Mouse (Mus musculus) forebrain, embryonic 13.5 days (tissue): ENCODE results near the gene Ankrd33. TPM values are rescaled to one million over a fixed set of nuclear protein-coding genes. Genes with fewer than 3 reads are reported as not detected.

Experiments
- ATAC-seq: fragments of 200-750 bp; cut with Nextera tagmentation; 2 replicates; pipeline ENCODE4 v1.8.0; 2017
- H3K27ac ChIP-seq: fragments of 300-500 bp; sonication (generic); 2 replicates; pipeline ENCODE4 v1.5.1; 2015; ENCODE audit warnings: inconsistent platforms, mild to moderate bottlenecking, moderate library complexity
- H3K27me3 ChIP-seq: fragments of 300-500 bp; sonication (generic); 2 replicates; pipeline ENCODE4 v1.6.1; 2015; ENCODE audit warnings: mild to moderate bottlenecking, inconsistent platforms
- H3K36me3 ChIP-seq: fragments of 300-500 bp; sonication (generic); 2 replicates; pipeline ENCODE4 v1.6.1; 2015; ENCODE audit warnings: mild to moderate bottlenecking, inconsistent platforms; ENCODE audit not compliant: poor library complexity, severe bottlenecking
- H3K4me1 ChIP-seq: fragments of 300-500 bp; sonication (generic); 2 replicates; pipeline ENCODE4 v1.6.1; 2015; ENCODE audit warnings: inconsistent platforms
- H3K4me2 ChIP-seq: fragments of 300-500 bp; sonication (generic); 2 replicates; pipeline ENCODE4 v1.6.1; 2015; ENCODE audit warnings: inconsistent platforms, mild to moderate bottlenecking, moderate library complexity
- H3K4me3 ChIP-seq: fragments of 300-500 bp; sonication (generic); 2 replicates; pipeline ENCODE4 v1.5.1; 2015; ENCODE audit warnings: mild to moderate bottlenecking, inconsistent platforms
- H3K9ac ChIP-seq: fragments of 300-500 bp; sonication (generic); 2 replicates; pipeline ENCODE4 v1.6.1; 2015; ENCODE audit warnings: mild to moderate bottlenecking, inconsistent platforms
- H3K9me3 ChIP-seq: fragments of 300-500 bp; sonication (generic); replicated peaks from 2 replicates; pipeline ENCODE4 v1.6.1; 2016; ENCODE audit warnings: inconsistent platforms
- WGBS: fragments of 180-500 bp; shearing (Covaris S2); methylation state at CpG from one replicate; pipeline ENCODE4 v1.1.7; 2015; 5-methylcytosine and 5-hydroxymethylcytosine counted together
- polyA plus RNA-seq: library from polyadenylated mRNA; unstranded; fragments of >200 nt; fragmentation: Nextera tagmentation; extraction: Ambion mirVana; gene quantifications from 2 replicates; pipeline ENCODE4 v1.2.1, GENCODE M21; 2015

Gene Ankrd33
- polyA plus RNA-seq, 1 experiment from 2014 or later, result not detected

DNA sequence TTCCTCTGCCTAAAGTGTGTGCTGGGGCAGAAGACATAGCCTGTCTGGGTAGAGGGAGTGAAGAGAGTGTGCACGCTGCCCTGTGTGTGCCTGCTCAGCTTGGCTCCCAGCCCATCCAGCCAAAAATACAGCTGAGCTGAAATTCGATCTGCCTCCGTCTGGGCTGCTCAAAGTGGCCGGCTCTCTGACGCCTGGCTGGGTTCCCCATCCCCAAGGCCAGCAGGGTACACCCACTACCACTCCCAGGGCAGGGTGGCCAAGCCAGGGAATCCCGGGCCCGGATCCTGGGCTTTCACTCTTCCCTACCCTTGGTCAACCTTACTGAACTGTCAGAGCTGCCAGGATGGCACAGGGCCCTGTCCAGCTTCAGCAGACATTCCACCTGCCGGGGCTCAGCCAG, 27.9 kb downstream of the Ankrd33 start:
- Histone ChIP-seq H3K27ac (0 out of 2 replicates have a peak overlapping the region, but pooled peaks have one; percentile 1), H3K9ac (0 out of 2 replicates have a peak overlapping the region, but pooled peaks have one; percentile 30), H3K4me2 (no peak overlapping the region), H3K4me3 (no peak overlapping the region), H3K9me3 (no peaks in the 10 kb centered on the region), H3K4me1 (peaks cover 39% of the 10 kb centered on the region), H3K27me3 (peaks cover 10% of the 10 kb centered on the region; the same call in 1 of the 2 replicates), H3K36me3 (no peaks in the 10 kb centered on the region)
- WGBS, result 22% methylated on average over 8 of the region's 8 CpGs
- ATAC-seq, result no peak

DNA sequence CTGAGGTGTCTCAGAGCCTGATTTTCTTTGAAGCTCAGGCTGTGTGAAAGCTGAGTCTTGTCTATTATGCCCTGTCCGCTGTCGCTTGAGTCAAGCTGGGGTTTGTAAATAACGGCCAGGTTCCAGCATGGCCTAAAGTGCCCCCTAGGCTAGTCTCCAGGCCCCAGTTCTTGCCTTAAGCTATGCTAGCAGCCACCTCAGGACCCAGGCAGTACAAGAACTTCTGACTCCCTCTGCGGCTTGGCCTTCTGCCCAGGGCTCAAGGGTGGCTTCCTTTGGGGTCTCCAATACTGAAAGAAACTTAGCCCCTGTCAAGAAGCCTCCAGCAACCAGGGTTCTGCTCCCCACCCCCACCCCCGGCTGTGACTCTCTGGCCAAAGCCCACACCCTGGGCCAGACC, 28.6 kb downstream of the Ankrd33 start:
- Histone ChIP-seq H3K27me3 (peaks cover 8% of the 10 kb centered on the region; the same call in 1 of the 2 replicates), H3K4me1 (peaks cover 37% of the 10 kb centered on the region), H3K36me3 (no peaks in the 10 kb centered on the region), H3K9me3 (no peaks in the 10 kb centered on the region), H3K9ac (no peak overlapping the region), H3K4me2 (no peak overlapping the region), H3K4me3 (no peak overlapping the region), H3K27ac (no peak overlapping the region)
- WGBS, result 84% methylated on average over 5 of the region's 5 CpGs
- ATAC-seq, result no peak

DNA sequence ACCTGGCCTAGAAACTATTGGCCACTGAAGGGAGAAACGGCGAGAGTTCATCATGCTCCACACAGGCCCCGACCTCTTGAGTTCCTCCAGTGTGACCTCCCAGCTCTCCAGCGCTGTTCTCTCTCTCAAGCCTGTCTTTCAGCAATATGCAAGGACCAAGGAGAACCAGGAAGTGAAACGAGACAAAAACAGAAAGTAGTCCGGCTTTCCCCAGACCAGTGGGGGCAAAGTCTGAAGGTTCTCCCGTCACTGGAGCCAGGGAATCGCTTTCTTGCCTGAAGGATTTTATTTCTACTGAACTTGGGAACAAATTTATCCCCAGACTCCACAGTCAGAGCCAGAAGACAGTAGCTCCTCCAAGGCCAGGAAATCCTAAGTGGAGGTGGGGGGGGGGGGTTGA, 29.2 kb downstream of the Ankrd33 start:
- WGBS, result 88% methylated on average over 8 of the region's 8 CpGs
- ATAC-seq, result no peak

DNA sequence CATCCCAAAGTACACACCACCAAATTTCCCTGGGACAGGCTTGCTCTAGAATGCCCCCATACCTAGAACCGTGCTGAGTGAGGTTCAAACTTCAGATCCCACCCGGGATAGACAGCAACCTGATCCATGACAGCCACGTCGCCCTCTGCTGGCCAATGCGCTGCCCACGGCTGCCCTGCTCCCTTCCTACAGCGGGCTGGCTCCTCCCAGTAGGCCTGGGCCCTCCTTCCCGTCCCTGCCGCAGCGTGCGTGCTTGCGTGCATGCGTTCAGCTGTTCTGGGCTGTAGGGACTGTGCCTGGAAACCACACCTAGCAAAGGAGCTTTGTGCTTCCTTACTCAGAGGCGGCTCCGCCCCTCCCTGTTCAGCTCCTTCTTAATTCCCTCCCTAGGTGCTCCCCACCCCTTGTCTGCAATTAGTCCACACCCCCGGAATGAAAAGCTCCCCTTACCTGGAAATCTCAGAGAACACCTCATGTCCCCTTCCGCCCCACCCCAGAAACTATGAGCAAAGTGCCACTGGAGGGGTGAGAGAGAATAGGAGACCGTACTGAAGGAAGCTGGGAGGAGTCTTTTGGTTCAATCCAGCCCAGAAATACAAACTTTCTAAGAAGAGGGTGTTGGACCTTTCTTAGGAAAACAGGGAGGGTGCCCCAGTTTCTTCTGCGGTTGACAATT, 30.0 kb downstream of the Ankrd33 start:
- Histone ChIP-seq H3K9me3 (no peaks in the 10 kb centered on the region), H3K36me3 (no peaks in the 10 kb centered on the region), H3K4me1 (peaks cover 23% of the 10 kb centered on the region), H3K4me3 (peak overlapping the region; percentile 15; the same call in 1 of the 2 replicates), H3K27me3 (0 out of 2 replicates have a peak, but pooled peaks cover 2% of the 10 kb centered on the region), H3K27ac (no peak overlapping the region), H3K9ac (peak overlapping the region; percentile 41; the same call in 1 of the 2 replicates), H3K4me2 (peak overlapping the region; percentile 51)
- 10% methylated on average over 19 of the region's 19 CpGs for WGBS
- peak; percentile 97 for ATAC-seq

More for the DNA sequence above, 29.2 kb downstream of the Ankrd33 start:
- no peak overlapping the region for H3K4me3 ChIP-seq
- no peak overlapping the region for H3K27ac ChIP-seq
- H3K4me1 ChIP-seq, result peaks cover 31% of the 10 kb centered on the region
- H3K9me3 ChIP-seq, result no peaks in the 10 kb centered on the region
- no peak overlapping the region for H3K9ac ChIP-seq
- H3K4me2 ChIP-seq, result no peak overlapping the region
- H3K27me3 ChIP-seq, result 0 out of 2 replicates have a peak, but pooled peaks cover 6% of the 10 kb centered on the region
- H3K36me3 ChIP-seq, result no peaks in the 10 kb centered on the region

DNA sequence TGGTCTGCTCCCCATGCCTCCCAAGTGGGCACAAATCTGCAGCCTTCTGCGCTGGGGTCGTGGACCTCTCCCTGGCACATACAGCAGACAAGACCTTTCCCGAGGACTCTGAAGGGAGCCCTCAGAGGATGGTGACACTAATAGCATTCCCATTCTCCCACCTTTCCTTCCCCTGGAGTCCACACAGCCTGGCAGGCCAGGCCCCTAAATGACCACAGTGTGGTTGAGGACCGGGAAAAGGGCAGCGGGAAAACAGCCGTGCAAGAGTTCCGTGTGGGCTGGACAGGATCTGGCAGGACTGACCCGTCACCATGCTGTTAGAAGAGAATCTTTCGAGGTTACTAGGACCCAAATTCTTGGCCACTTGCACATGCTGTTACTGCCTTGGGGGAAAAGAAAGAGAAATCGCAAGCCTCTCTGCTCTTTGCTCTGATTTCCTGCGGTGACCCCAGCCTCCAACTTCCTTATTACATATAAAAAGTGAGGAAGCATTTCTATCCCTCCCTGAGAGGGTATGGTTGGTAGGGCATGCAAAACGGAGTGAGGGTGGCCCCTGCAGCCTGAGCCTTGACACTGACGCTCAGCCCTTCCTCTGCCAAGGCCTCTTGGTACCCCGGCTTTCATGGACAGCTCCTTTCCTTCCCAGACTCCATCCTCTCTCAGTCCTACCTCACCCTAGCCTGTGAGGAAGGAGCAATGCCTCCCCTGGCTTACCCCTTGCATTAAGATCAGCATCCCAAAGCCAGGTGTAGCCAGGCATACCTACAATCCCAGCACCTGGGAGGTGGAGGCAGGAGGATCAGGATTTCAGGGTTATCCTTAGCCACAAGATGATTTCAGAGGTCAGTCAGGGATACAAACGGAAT, 30.8 kb downstream of the Ankrd33 start:
- H3K9ac ChIP-seq, result 0 out of 2 replicates have a peak overlapping the region, but pooled peaks have one; percentile 41
- no peaks in the 10 kb centered on the region for H3K9me3 ChIP-seq
- ATAC-seq, result no peak
- 64% methylated on average over 15 of the region's 15 CpGs for WGBS
- H3K4me3 ChIP-seq, result no peak overlapping the region
- H3K4me2 ChIP-seq, result peak overlapping the region; percentile 51
- H3K4me1 ChIP-seq, result peaks cover 19% of the 10 kb centered on the region
- H3K27ac ChIP-seq, result no peak overlapping the region
- no peaks in the 10 kb centered on the region for H3K36me3 ChIP-seq
- 0 out of 2 replicates have a peak, but pooled peaks cover 2% of the 10 kb centered on the region for H3K27me3 ChIP-seq

DNA sequence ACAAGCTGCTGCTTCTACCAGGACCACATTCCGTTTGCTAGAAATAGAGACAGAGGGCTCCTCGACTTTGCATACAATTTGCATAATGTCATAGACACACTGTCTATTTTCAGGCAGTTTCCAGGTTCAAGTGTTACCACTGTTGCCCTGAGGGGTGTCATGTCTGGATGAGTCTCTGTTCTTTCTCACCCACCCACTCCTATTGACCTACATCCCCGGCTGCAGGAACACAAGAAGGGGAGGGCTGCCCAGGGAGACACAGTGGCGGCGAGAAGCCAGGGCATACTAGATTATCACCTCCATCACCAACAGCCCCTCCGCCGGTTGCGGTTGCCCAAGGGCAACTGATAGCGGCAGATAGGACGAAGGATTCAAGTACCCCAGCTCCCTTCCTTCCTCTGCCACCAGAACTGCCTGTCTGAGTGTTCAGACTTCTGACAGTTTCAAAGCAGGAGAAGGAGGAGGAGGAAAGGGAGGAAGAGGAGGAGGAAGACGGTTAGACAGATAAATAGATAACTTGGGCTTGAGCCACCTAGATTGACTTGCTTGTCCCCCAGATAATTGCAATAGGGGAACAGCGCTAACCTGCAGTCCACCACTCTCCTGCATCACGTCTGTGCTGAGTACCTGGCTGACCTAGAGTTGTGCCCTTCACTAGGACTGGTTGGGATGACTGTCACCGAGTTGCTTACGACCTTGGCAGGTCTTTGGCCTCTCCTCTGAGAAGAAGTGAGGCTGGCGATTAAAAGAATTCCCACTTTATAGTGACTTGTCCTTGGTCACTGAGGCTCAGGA, 31.8 kb downstream of the Ankrd33 start:
- 0 out of 2 replicates have a peak, but pooled peaks cover 2% of the 10 kb centered on the region for H3K27me3 ChIP-seq
- whole genome bisulfite sequencing, result 81% methylated on average over 16 of the region's 16 CpGs
- no peak overlapping the region for H3K4me2 ChIP-seq
- no peak overlapping the region for H3K9ac ChIP-seq
- peaks cover 19% of the 10 kb centered on the region for H3K4me1 ChIP-seq
- no peak overlapping the region for H3K27ac ChIP-seq
- H3K9me3 ChIP-seq, result no peaks in the 10 kb centered on the region
- H3K4me3 ChIP-seq, result no peak overlapping the region
- H3K36me3 ChIP-seq, result no peaks in the 10 kb centered on the region
- no peak for ATAC-seq

DNA sequence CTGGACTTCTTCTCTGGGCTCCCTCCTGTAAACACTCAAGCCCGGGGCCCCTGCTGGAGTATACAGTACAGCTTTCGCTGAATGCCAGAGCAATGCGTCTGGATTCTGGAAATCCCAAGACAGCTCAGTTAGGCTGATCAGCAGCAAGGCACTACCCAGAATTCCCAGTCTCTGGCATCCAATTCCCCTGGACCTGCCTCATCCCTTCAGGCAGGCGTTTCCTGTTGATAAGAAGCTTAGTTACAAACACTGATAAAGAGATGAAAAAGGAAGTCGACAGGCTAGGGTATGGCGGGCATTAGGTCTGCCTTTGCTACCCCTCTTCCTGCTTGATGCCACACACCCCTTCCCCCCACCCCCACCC, 32.3 kb downstream of the Ankrd33 start:
- Histone ChIP-seq H3K4me3 (no peak overlapping the region), H3K27ac (no peak overlapping the region), H3K4me1 (peaks cover 19% of the 10 kb centered on the region), H3K9ac (no peak overlapping the region), H3K36me3 (no peaks in the 10 kb centered on the region), H3K9me3 (no peaks in the 10 kb centered on the region), H3K27me3 (0 out of 2 replicates have a peak, but pooled peaks cover 2% of the 10 kb centered on the region), H3K4me2 (no peak overlapping the region)
- 70% methylated on average over 6 of the region's 6 CpGs for WGBS
- ATAC-seq, result no peak

DNA sequence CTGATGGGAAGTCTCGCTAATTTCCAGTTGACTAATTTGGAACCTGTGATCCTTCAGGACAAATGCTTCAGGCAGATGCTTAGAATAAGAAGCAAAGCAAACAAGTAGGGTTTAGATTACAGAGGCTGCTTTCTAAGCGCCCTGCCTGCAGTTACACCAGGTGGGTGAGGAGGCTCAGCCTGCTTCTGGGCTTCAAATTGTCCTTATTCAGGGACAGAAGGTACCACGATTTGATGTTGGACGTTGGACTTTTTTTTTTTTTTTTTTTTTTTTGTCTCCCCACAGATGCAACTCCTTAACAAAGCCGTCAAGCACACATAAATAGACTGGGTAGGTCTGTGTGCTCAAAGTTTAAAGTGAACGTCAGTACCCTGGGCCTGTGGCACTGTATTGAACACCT, 33.0 kb downstream of the Ankrd33 start:
- no peaks in the 10 kb centered on the region for H3K9me3 ChIP-seq
- WGBS, result 53% methylated on average over 6 of the region's 6 CpGs
- no peaks in the 10 kb centered on the region for H3K36me3 ChIP-seq
- H3K4me2 ChIP-seq, result no peak overlapping the region
- no peak for ATAC-seq
- H3K27ac ChIP-seq, result no peak overlapping the region
- 0 out of 2 replicates have a peak, but pooled peaks cover 2% of the 10 kb centered on the region for H3K27me3 ChIP-seq
- peaks cover 12% of the 10 kb centered on the region for H3K4me1 ChIP-seq
- H3K9ac ChIP-seq, result no peak overlapping the region
- H3K4me3 ChIP-seq, result no peak overlapping the region

DNA sequence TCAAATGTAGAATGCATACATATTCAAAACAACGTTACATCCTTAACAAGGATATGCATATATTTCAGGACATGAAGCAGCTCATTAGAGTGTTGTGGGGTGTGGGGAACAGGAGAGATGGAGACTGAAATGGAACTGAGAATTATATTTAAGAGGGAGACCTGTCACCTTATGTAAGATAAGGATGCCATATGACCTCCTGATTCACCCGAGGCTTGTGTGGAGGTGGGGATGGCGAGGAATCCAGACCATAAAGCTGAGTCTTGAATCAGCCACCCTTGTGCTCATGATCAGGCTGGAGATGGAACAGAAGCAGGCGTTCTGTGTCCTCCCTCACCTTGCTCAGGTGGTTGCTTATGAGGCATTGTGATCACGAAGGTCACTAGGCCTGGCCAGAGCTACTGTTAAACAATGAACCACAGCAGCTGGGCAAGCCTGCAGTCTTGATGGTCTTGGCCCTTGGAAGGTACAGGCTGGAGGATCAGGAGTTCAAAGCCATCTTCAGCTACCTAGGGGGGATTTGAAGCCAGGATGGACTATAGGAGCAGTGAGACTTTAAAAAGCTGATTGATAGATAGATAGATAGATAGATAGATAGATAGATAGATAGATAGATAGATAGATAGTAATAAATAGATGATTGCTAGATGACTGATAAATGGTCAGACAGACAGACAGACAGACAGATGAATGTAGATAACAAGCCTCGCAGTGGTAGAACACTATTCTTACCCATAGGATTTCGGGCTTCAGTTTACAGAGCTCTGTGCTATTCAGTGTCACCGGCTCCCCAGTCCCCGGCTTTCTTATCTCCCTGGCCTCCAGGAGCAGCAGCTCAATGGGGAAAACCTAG, 36.1 kb downstream of the Ankrd33 start:
- Histone ChIP-seq H3K4me3 (no peak overlapping the region), H3K27ac (no peak overlapping the region), H3K36me3 (no peaks in the 10 kb centered on the region), H3K9me3 (0 out of 2 replicates have a peak, but pooled peaks cover 4% of the 10 kb centered on the region), H3K4me1 (no peaks in the 10 kb centered on the region; the same call in 1 of the 2 replicates), H3K27me3 (no peaks in the 10 kb centered on the region), H3K4me2 (no peak overlapping the region), H3K9ac (no peak overlapping the region)
- ATAC-seq, result no peak
- 73% methylated on average over 9 of the region's 9 CpGs for WGBS

DNA sequence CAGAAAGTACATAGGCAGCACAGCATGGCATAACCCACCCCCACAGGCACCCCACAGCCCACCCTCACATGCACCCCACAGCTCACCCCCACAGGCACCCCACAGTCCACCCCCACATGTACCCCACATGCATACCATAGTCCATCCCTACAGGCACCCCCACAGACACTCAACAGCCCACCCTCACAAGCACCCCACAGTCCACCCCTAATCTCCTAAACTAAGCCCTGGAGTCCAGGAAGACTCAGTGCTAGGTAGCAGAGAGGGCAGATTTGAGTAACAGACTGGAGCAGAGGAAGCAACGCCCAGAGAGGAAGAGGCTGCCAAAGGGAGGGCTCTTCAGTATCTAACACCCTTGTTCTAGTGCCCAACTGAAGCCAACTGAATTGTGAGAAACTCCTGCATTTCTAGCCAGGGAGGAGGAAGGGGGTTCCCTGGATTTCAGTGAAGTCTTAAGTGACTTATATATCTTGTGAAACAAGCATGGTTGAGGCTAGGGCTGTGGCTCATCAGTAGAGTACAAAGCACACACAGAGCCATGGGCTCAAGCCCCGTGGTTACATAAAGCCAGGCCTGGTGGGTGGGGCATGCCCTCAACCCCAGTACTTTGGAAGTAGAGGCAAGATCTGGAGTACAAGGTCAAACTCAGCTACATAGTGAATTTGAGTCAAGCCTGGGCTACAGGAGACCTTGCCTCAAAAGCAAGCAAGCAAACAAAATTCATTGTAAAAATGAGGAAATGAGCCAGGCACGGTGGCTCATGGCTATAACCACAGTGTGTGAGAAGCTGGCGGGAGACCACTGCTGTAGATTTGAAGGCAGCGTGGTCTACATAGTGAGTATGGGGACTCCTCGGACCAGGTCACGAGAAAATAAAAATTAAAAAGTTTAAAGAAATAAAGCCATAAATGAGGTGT, 39.4 kb downstream of the Ankrd33 start:
- H3K27ac ChIP-seq, result no peak overlapping the region
- H3K36me3 ChIP-seq, result no peaks in the 10 kb centered on the region
- WGBS, result 85% methylated on average over 7 of the region's 7 CpGs
- H3K27me3 ChIP-seq, result no peaks in the 10 kb centered on the region
- peaks cover 9% of the 10 kb centered on the region; the same call in 1 of the 2 replicates for H3K9me3 ChIP-seq
- H3K4me2 ChIP-seq, result no peak overlapping the region
- no peak for ATAC-seq
- peaks cover 4% of the 10 kb centered on the region for H3K4me1 ChIP-seq
- no peak overlapping the region for H3K4me3 ChIP-seq
- H3K9ac ChIP-seq, result no peak overlapping the region
